Mouse (Mus musculus) embryo, embryonic 11 days (tissue): ENCODE results near the gene Clec10a.
A peak's percentile ranks its signal among the peaks of the same experiment; 100 is the strongest.

Experiments
- DNase-seq: peaks from one replicate; pipeline ENCODE4 v3.0.0-alpha.2; 2015

The Clec10a gene

GRCm38 (mm10) chr11:70185120-70185519 lies 29.1 kb downstream of the Clec10a start:
- DNase-seq: no peak

DNA sequence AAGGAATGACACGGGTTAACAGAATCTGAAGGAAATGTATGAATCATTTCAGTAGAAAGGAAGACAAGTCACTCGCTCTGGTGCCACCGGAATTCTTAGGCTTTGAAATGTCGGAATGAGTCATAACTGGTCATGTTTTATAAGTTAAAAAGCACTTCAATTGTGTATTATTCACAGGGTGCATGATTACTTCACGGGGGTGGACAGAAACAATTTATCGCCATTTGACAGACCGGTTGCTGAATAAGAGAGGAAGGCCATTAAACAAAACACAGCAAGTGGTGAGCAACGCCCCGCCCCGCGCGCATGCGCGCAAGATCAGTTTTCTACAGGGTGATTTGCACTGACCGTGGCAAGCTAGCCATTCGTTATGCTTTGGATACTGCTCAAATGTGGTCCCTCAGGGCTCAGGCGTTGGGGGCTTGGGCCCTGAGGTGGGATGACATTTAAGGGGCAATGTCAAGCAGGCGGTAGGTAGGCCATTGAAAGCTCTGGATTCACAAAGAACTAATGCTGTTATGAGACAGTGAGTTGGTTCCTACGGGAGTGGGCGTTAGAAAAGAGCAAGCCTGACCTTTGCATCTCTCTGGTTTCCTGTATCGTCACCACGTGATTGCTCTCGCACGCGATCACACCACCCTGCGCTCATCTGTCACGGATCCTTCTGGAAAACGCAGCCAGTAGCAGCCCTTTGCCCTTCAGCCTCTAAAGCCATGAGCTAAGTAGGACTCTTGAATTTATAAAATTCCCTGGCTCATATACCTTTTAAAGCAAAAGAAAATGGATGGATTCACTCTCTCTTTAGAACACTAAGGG lies 33.5 kb downstream of the Clec10a start:
- DNase-seq: no peak

GRCm38 (mm10) chr11:70191188-70191587 lies 35.2 kb downstream of the Clec10a start:
- DNase-seq: no peak

- no peak for DNase-seq
These were observed 36.2 kb downstream of the Clec10a start for GRCm38 (mm10) chr11:70192157-70192556.

DNA sequence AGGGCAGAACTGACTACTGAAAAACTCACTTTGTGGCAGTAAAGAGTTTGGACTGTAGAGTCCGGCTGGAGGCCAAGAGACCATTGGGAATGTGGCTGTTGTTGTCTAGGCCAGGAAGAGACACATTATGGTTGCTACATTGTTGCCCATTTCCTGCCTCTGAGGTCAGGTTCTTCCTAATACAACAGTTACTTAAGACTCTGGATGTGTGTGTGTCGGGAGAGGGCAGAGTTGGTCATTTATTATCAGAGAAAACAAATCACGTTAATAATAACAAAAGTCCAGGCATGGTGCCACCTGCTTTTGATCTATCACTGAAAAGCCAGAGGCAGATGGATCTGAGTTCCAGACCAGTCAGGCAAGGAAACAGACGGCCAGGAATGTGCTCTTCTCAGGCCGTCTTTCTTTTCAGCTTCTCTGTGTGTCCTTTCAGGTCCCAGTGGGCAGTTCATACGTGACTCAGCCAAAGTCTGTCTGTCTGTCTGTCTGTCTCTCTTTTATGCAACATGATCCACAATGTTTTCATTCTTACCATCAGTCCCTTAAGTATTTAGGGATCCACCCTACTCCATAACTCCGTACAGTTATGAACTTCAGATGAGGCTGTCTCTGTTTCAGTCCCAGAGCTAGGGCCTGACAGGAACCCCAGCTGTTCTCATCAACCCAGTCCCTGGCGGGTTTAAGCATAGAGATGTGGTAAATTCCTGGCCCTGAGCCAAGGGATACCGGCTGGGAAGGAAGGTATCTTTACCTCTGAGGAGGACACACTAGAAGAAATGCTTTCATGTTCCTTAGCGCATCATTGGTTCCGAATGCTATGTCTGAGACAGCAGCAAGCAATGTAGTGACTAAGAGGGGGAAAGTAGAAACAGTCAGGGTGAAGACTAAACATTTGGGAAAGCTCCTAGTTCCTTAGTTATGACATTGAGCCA lies 37.6 kb downstream of the Clec10a start:
- DNase-seq: no peak

GRCm38 (mm10) chr11:70198332-70198731 lies 42.3 kb downstream of the Clec10a start:
- no peak for DNase-seq

- DNase-seq: no peak
These were observed 43.1 kb downstream of the Clec10a start for GRCm38 (mm10) chr11:70199107-70199506.

DNA sequence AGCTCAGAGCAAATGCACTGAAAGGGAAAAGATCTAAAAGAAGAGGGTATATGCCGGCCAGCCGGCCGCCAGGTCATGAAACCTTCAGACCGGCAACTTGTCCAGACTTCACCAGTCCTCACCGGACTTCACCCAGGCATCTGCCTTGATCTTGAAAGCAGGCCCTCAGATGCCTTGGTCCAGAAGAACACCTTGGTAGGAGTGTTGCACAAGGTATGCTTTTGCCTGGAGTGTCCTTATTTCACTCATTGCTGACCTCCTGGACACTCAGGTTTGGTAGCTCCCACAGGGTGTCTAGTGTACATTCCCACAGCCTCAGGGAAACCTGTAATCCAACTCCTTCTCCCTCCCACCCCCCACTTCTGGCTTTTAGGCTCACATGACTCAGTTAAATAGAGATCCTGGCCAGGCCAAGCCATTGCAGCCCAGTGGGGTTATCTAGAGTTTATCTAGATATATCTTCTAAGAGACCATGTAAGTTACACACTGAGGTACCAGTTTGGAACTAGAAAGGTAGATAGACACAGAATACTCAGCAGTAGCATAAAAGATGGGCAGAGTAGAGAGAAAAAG lies 44.1 kb downstream of the Clec10a start:
- DNase-seq: no peak

DNA sequence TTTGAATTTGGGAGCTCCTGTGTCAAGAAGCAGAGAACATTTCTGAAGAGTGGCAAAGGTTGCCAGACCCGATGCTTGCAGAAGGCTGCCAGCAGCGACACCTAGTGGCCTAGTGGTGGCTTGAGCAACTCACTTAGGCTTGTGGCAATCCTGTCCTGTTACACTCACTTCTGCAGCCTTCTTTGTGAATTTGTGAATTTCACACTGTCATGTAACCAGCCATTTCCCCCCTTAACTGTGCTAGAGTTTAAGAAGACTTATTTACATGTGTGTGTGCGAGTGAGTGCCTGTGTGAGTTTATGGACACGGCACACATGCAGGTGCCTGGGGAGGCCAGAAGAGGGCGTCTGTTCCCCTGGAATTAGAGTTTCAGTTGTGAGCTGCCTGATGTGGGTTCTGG lies 45.7 kb downstream of the Clec10a start:
- DNase-seq: peak; percentile 89

GRCm38 (mm10) chr11:70206801-70207200 lies 50.8 kb downstream of the Clec10a start:
- no peak for DNase-seq

DNA sequence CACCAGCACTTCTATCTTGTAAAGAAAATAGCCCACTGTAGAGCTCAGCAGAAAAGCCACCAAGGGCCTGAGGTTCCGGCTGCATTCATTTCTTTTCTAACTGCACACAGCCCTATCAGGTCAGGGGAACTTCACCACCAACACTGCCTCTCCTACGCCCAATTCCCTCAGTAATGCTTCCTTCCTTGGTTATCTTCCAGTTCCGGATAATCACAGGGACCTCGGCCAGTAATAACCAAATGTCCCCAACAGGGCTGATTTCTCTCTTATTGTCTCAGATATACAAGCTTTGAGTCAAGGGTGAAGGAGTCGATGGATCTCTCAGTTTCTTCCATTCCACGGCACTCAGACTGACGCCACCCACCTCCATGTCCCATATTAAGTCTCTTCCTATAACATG lies 51.3 kb downstream of the Clec10a start:
- no peak for DNase-seq

- no peak for DNase-seq
These were observed 52.9 kb downstream of the Clec10a start for GRCm38 (mm10) chr11:70208778-70209388.

DNA sequence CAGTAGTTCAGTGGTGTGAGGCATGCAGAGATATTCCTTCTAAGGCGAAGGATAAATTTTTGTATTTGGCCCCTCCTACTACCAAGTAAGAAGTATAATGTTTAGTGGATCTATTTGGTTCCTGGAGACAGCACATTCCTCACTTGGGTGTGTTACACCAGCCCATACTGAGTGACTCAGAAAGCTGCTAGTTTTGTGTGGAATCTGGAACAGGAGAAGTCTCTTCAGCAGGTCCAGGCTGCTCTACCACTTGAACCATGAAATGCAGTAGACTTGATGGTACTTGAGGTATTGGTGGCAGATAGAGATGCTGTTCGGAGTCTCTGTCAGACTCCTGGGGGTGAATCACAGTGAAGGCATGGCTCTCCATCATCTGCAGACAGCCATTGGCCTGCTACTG lies 54.7 kb downstream of the Clec10a start:
- no peak for DNase-seq

- DNase-seq: no peak
These were observed 56.0 kb downstream of the Clec10a start for GRCm38 (mm10) chr11:70211972-70212371.

- DNase-seq: no peak
These were observed 56.4 kb downstream of the Clec10a start, which contains the start of gene Slc16a11 for GRCm38 (mm10) chr11:70212423-70212822. Slc16a11 (plus strand) TSS chr11:70212752.

GRCm38 (mm10) chr11:70212896-70213295 lies 56.9 kb downstream of the Clec10a start:
- DNase-seq: peak; percentile 81

GRCm38 (mm10) chr11:70213736-70214135 lies 57.7 kb downstream of the Clec10a start:
- no peak for DNase-seq

GRCm38 (mm10) chr11:70214191-70214855 lies 58.3 kb downstream of the Clec10a start:
- DNase-seq: peak; percentile 40

GRCm38 (mm10) chr11:70214856-70215209 lies 58.8 kb downstream of the Clec10a start:
- DNase-seq: peak; percentile 23

DNA sequence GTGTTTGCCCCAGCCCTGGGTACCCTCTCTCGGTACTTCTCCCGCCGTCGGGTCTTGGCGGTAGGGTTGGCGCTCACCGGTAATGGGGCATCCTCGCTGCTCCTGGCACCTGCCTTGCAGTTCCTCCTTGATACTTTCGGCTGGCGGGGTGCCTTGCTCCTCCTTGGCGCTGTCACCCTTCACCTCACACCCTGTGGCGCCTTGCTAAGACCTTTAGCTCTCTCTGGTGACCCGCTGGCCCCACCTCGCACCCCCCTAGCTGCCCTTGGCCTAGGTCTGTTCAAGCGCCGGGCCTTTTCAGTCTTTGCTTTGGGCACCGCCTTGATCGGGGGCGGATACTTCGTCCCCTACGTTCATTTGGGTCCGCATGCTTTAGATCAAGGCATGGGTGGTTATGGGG lies 59.3 kb downstream of the Clec10a start:
- DNase-seq: no peak

DNA sequence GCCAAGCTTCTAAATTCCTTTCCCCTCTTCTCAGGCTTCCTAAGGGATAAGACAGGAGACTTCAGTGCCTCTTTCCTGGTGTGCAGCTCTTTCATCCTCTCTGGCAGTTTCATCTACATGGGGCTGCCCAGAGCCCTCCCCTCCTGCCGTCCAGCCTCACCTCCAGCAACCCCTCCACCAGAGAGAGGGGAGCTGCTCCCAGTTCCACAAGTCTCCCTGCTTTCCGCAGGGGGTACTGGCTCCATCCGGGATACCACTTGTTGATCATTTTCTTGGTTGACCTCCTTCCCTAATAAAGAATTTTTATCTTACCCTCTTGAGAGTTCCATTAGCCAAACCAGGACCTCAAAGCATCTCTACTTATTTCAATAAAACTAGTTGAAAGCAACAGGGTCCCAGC lies 60.1 kb downstream of the Clec10a start:
- DNase-seq: no peak

- no peak for DNase-seq
These were observed 62.0 kb downstream of the Clec10a start for GRCm38 (mm10) chr11:70218039-70218438.
